Mouse (Mus musculus) T-cell, adult 2 months (primary cell): ENCODE measurements around the gene Cyb5r1.
"Not testable (repeated sequence)": the region's sequence is repeated elsewhere in the genome, so short reads cannot be mapped to it uniquely, and the experiment has no call there.

Source experiments
- DNase-seq: peaks from one replicate; pipeline ENCODE4 v3.0.0; 2022; ENCODE audit warnings: low spot score

The Cyb5r1 gene

GRCm38 (mm10) chr1:134414501-134415167 lies 9.3 kb downstream of the Cyb5r1 start:
- DNase-seq, result no peak

- peak; percentile 90 for DNase-seq
These were observed 9.9 kb downstream of the Cyb5r1 start, which contains the start of gene Adipor1 for GRCm38 (mm10) chr1:134415168-134415831. Adipor1 (plus strand) TSS chr1:134415378.

GRCm38 (mm10) chr1:134418414-134418975 lies 13.1 kb downstream of the Cyb5r1 start:
- DNase-seq, result no peak

- DNase-seq, result no peak
These were observed 13.8 kb downstream of the Cyb5r1 start for GRCm38 (mm10) chr1:134419176-134419575.

- no peak for DNase-seq
These were observed 14.5 kb downstream of the Cyb5r1 start for GRCm38 (mm10) chr1:134419751-134420458.

- DNase-seq, result no peak
These were observed 18.6 kb downstream of the Cyb5r1 start for GRCm38 (mm10) chr1:134423911-134424310.

GRCm38 (mm10) chr1:134426289-134426688 lies 20.9 kb downstream of the Cyb5r1 start:
- DNase-seq, result no peak

- DNase-seq, result no peak
These were observed 27.6 kb downstream of the Cyb5r1 start for GRCm38 (mm10) chr1:134433002-134433401.

GRCm38 (mm10) chr1:134433473-134433872 lies 28.1 kb downstream of the Cyb5r1 start:
- DNase-seq, result no peak

- DNase-seq, result peak; percentile 26
These were observed 30.1 kb downstream of the Cyb5r1 start for GRCm38 (mm10) chr1:134435414-134435813.

GRCm38 (mm10) chr1:134440437-134440836 lies 35.1 kb downstream of the Cyb5r1 start:
- no peak for DNase-seq

GRCm38 (mm10) chr1:134441737-134442136 lies 36.4 kb downstream of the Cyb5r1 start:
- not testable (repeated sequence) for DNase-seq

GRCm38 (mm10) chr1:134442394-134442793 lies 37.0 kb downstream of the Cyb5r1 start:
- DNase-seq, result no peak

- not testable (repeated sequence) for DNase-seq
These were observed 37.9 kb downstream of the Cyb5r1 start for GRCm38 (mm10) chr1:134443288-134443687.

- DNase-seq, result no peak
These were observed 40.1 kb downstream of the Cyb5r1 start for GRCm38 (mm10) chr1:134445418-134445817.

- not testable (repeated sequence) for DNase-seq
These were observed 43.2 kb downstream of the Cyb5r1 start for GRCm38 (mm10) chr1:134448537-134448936.

GRCm38 (mm10) chr1:134450201-134450600 lies 44.8 kb downstream of the Cyb5r1 start:
- DNase-seq, result no peak

- peak; percentile 54 for DNase-seq
These were observed 45.6 kb downstream of the Cyb5r1 start for GRCm38 (mm10) chr1:134450986-134451385.

- DNase-seq, result peak; percentile 97
These were observed 49.8 kb downstream of the Cyb5r1 start, which contains the start of gene Klhl12 for GRCm38 (mm10) chr1:134454904-134455824. Klhl12 (plus strand) TSS chr1:134455531.

- no peak for DNase-seq
These were observed 50.7 kb downstream of the Cyb5r1 start for GRCm38 (mm10) chr1:134456060-134456459.

GRCm38 (mm10) chr1:134458139-134458727 lies 52.9 kb downstream of the Cyb5r1 start:
- no peak for DNase-seq
